Mouse (Mus musculus) midbrain, embryonic 14.5 days (tissue): Measurements from ENCODE around the gene Slc22a3. TPM values are rescaled to one million over a fixed set of nuclear protein-coding genes. Genes with fewer than 3 reads are reported as not detected.

Experiments
- ATAC-seq: fragments of 200-750 bp; cut with Nextera tagmentation; 2 replicates; pipeline ENCODE4 v1.8.0; 2017; ENCODE audit warnings: moderate number of reproducible peaks, moderate library complexity; ENCODE audit not compliant: low FRiP score, low TSS enrichment
- DNase-seq: peaks from one replicate; pipeline ENCODE4 v3.0.0-alpha.2; 2015
- H3K27ac ChIP-seq: fragments of 300-500 bp; sonication (generic); replicated peaks from 2 replicates; pipeline ENCODE4 v1.5.1; 2014; ENCODE audit warnings: mild to moderate bottlenecking, low read depth, low read length, moderate library complexity
- H3K27me3 ChIP-seq: fragments of 300-500 bp; sonication (generic); 2 replicates; pipeline ENCODE4 v1.6.1; 2014; ENCODE audit warnings: low read length, control low read depth, mixed read lengths; ENCODE audit not compliant: control insufficient read depth, insufficient read depth
- H3K36me3 ChIP-seq: fragments of 300-500 bp; sonication (generic); 2 replicates; pipeline ENCODE4 v1.6.1; 2014; ENCODE audit warnings: low read length, control low read depth; ENCODE audit not compliant: control insufficient read depth, insufficient read depth
- H3K4me1 ChIP-seq: fragments of 300-500 bp; sonication (generic); 2 replicates; pipeline ENCODE4 v1.6.1; 2014; ENCODE audit warnings: mild to moderate bottlenecking, antibody characterized with exemption, low read length, control low read depth; ENCODE audit not compliant: control insufficient read depth, insufficient read depth
- H3K4me2 ChIP-seq: fragments of 300-500 bp; sonication (generic); 2 replicates; pipeline ENCODE4 v1.6.1; 2014; ENCODE audit warnings: mild to moderate bottlenecking, low read length, moderate library complexity
- H3K4me3 ChIP-seq: fragments of 300-500 bp; sonication (generic); replicated peaks from 2 replicates; pipeline ENCODE4 v1.5.1; 2014; ENCODE audit warnings: low read depth, low read length
- H3K9ac ChIP-seq: fragments of 300-500 bp; sonication (generic); replicated peaks from 2 replicates; pipeline ENCODE4 v1.6.1; 2014; ENCODE audit warnings: mild to moderate bottlenecking, low read length, moderate library complexity
- H3K9me3 ChIP-seq: fragments of 300-500 bp; sonication (generic); 2 replicates; pipeline ENCODE4 v1.6.1; 2016; ENCODE audit warnings: low read length, control low read depth, mixed read lengths; ENCODE audit not compliant: control insufficient read depth
- WGBS: fragments of 180-500 bp; shearing (Covaris S2); extraction: QIAGEN DNeasy Blood & Tissue Kit; methylation state at CpG from one replicate; pipeline ENCODE4 v1.1.7; 2014; 5-methylcytosine and 5-hydroxymethylcytosine counted together
- polyA plus RNA-seq: library from polyadenylated mRNA; unstranded; fragments of >200 nt; fragmentation: Nextera tagmentation; extraction: Ambion mirVana; gene quantifications from 2 replicates; pipeline ENCODE4 v1.2.1, GENCODE M21; 2014

Gene Slc22a3
- polyA plus RNA-seq, 1 experiment from 2014 or later: 0.74 TPM

GRCm38 (mm10) chr17:12513107-12513923 lies 5.8 kb upstream of the Slc22a3 start:
- Histone ChIP-seq H3K9ac (no peak overlapping the region), H3K9me3 (no peaks in the 10 kb centered on the region), H3K27me3 (peaks cover 8% of the 10 kb centered on the region; the same call in 1 of the 2 replicates), H3K4me3 (no peak overlapping the region), H3K4me1 (no peaks in the 10 kb centered on the region), H3K27ac (no peak overlapping the region), H3K36me3 (no peaks in the 10 kb centered on the region), H3K4me2 (no peak overlapping the region)
- DNase-seq: no peak
- WGBS: 78% methylated on average over 9 of the region's 9 CpGs
- no peak for ATAC-seq

- Histone ChIP-seq H3K36me3 (no peaks in the 10 kb centered on the region), H3K27ac (no peak overlapping the region), H3K4me3 (no peak overlapping the region), H3K4me1 (no peaks in the 10 kb centered on the region), H3K9ac (no peak overlapping the region), H3K27me3 (peaks cover 29% of the 10 kb centered on the region), H3K4me2 (no peak overlapping the region), H3K9me3 (no peaks in the 10 kb centered on the region)
- ATAC-seq (no peak), DNase-seq (no peak)
- WGBS: 88% methylated on average over 3 of the region's 3 CpGs
Observed at GRCm38 (mm10) chr17:12511193-12511592, 3.7 kb upstream of the Slc22a3 start.

GRCm38 (mm10) chr17:12508376-12508775 lies 872 bp upstream of the Slc22a3 start:
- Histone ChIP-seq H3K27ac (no peak overlapping the region), H3K4me2 (no peak overlapping the region), H3K36me3 (no peaks in the 10 kb centered on the region), H3K4me1 (no peaks in the 10 kb centered on the region), H3K9ac (no peak overlapping the region), H3K27me3 (peaks cover 34% of the 10 kb centered on the region), H3K4me3 (no peak overlapping the region), H3K9me3 (no peaks in the 10 kb centered on the region)
- DNase-seq (no peak), ATAC-seq (no peak)
- 24% methylated on average over 7 of the region's 7 CpGs for WGBS

- 1% methylated on average over 47 of the region's 65 CpGs for WGBS
- Histone ChIP-seq H3K27me3 (peaks cover 34% of the 10 kb centered on the region), H3K9ac (no peak overlapping the region; the same call in 1 of the 2 replicates), H3K27ac (no peak overlapping the region), H3K4me2 (peak overlapping the region; percentile 52), H3K36me3 (no peaks in the 10 kb centered on the region), H3K4me1 (no peaks in the 10 kb centered on the region), H3K9me3 (no peaks in the 10 kb centered on the region), H3K4me3 (peak overlapping the region; percentile 28)
- DNase-seq (peak; percentile 8), ATAC-seq (no peak; the same call in 1 of the 2 replicates)
Observed at GRCm38 (mm10) chr17:12506903-12507563, 471 bp downstream of the Slc22a3 start.

GRCm38 (mm10) chr17:12505708-12506107 lies 1.8 kb downstream of the Slc22a3 start:
- Histone ChIP-seq H3K9me3 (no peaks in the 10 kb centered on the region), H3K4me2 (no peak overlapping the region), H3K27ac (no peak overlapping the region), H3K9ac (no peak overlapping the region), H3K27me3 (peaks cover 34% of the 10 kb centered on the region), H3K36me3 (no peaks in the 10 kb centered on the region), H3K4me1 (no peaks in the 10 kb centered on the region), H3K4me3 (no peak overlapping the region)
- DNase-seq: no peak
- no peak for ATAC-seq
- 83% methylated on average over 6 of the region's 6 CpGs for WGBS

- 88% methylated on average over 8 of the region's 8 CpGs for WGBS
Observed at GRCm38 (mm10) chr17:12499426-12499825, 8.1 kb downstream of the Slc22a3 start.

GRCm38 (mm10) chr17:12495558-12495957 lies 11.9 kb downstream of the Slc22a3 start:
- 45% methylated on average over 3 of the region's 3 CpGs for WGBS
- DNase-seq: no peak
- H3K9me3 ChIP-seq: no peaks in the 10 kb centered on the region
- H3K9ac ChIP-seq: no peak overlapping the region
- H3K4me3 ChIP-seq: no peak overlapping the region
- H3K36me3 ChIP-seq: no peaks in the 10 kb centered on the region
- H3K4me1 ChIP-seq: no peaks in the 10 kb centered on the region
- no peaks in the 10 kb centered on the region for H3K27me3 ChIP-seq
- H3K27ac ChIP-seq: no peak overlapping the region
- ATAC-seq: no peak
- H3K4me2 ChIP-seq: no peak overlapping the region

More at GRCm38 (mm10) chr17:12499426-12499825, 8.1 kb downstream of the Slc22a3 start:
- H3K27ac ChIP-seq: no peak overlapping the region
- H3K4me3 ChIP-seq: no peak overlapping the region
- ATAC-seq (no peak), DNase-seq (no peak)
- no peak overlapping the region for H3K4me2 ChIP-seq
- no peaks in the 10 kb centered on the region for H3K4me1 ChIP-seq
- no peaks in the 10 kb centered on the region for H3K9me3 ChIP-seq
- no peaks in the 10 kb centered on the region for H3K36me3 ChIP-seq
- no peaks in the 10 kb centered on the region for H3K27me3 ChIP-seq
- H3K9ac ChIP-seq: no peak overlapping the region

- Histone ChIP-seq H3K4me1 (no peaks in the 10 kb centered on the region), H3K27ac (no peak overlapping the region), H3K27me3 (no peaks in the 10 kb centered on the region), H3K4me3 (no peak overlapping the region), H3K36me3 (no peaks in the 10 kb centered on the region), H3K9me3 (no peaks in the 10 kb centered on the region), H3K4me2 (no peak overlapping the region), H3K9ac (no peak overlapping the region)
- 88% methylated on average over 12 of the region's 12 CpGs for WGBS
- DNase-seq: no peak
- ATAC-seq: no peak
Observed at GRCm38 (mm10) chr17:12491591-12491990, 15.9 kb downstream of the Slc22a3 start.
